Mouse (Mus musculus) kidney, adult 2 months (tissue): ENCODE results near the gene Sp8. TPM values are rescaled to one million over a fixed set of nuclear protein-coding genes. Genes with fewer than 3 reads are reported as not detected.

Source experiments
- DNase-seq: peaks from one replicate; pipeline ENCODE4 v3.0.0; 2021
- H3K27ac ChIP-seq: fragments of 200-500 bp; 2 replicates; pipeline ENCODE4 v1.5.1; 2012; ENCODE audit warnings: low read depth, low read length, control low read depth, inconsistent platforms; ENCODE audit not compliant: insufficient read depth
- H3K27me3 ChIP-seq: fragments of 200-500 bp; replicated peaks from 2 replicates; pipeline ENCODE4 v1.6.1; 2012; ENCODE audit warnings: mild to moderate bottlenecking, moderate library complexity, low read length, inconsistent platforms; ENCODE audit not compliant: control insufficient read depth, insufficient read depth
- H3K36me3 ChIP-seq: fragments of 200-500 bp; 2 replicates; pipeline ENCODE4 v1.6.1; 2012; ENCODE audit warnings: mild to moderate bottlenecking, moderate library complexity, low read length, inconsistent platforms; ENCODE audit not compliant: control insufficient read depth, insufficient read depth
- H3K4me1 ChIP-seq: fragments of 200-500 bp; 2 replicates; pipeline ENCODE4 v1.6.1; 2011; ENCODE audit warnings: low read length; ENCODE audit not compliant: control insufficient read depth, insufficient read depth
- H3K4me3 ChIP-seq: fragments of 200-500 bp; 2 replicates; pipeline ENCODE4 v1.5.1; 2011; ENCODE audit warnings: mild to moderate bottlenecking, low read depth, low read length, control low read depth; ENCODE audit not compliant: insufficient read depth
- CTCF ChIP-seq: fragments of 200-500 bp; conservative IDR thresholded peaks from 2 replicates; pipeline ENCODE4 v1.5.1; 2011; ENCODE audit warnings: low read depth, mild to moderate bottlenecking, control low read depth, low read length, moderate library complexity, mixed read lengths; ENCODE audit not compliant: insufficient read depth, insufficient read length
- POLR2A ChIP-seq: fragments of 200-500 bp; IDR thresholded peaks from one replicate; pipeline ENCODE4 v1.6.1; 2011; ENCODE audit warnings: low read depth, low read length, control low read depth
- WGBS: fragments of 180-500 bp; shearing (Covaris S2); methylation state at CpG from one replicate; pipeline ENCODE4 v1.1.7; 2018; 5-methylcytosine and 5-hydroxymethylcytosine counted together
- polyA plus RNA-seq: library from polyadenylated mRNA; depleted of rRNA; stranded (reverse); fragments of >200 nt; gene quantifications from 2 replicates; pipeline ENCODE4 v1.2.3, GENCODE M21; 2012; rRNA removed

Gene Sp8
- polyA plus RNA-seq = not detected in 2 replicates

DNA sequence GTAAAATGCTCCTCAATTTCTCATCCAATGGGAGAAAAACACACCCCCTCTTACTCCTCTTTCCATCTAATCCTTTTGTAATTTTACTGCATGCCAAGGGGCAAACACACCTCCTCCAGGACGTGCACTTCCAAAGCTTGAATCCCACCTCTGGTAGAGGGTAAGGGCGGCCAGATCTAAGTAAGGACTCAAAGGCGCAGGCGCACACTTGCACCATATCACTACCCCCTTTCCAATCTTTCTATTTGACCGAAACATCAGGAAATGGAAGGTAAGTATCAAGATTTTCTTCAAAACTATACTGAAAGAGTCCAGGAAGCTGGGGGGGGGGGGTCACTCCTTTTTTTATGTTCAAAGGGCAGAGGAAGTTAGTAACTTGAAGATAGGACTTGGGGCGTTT, at the start of gene Sp8:
TSS of gene Sp8 (plus strand) at position 109 of the 400 bp plus-strand sequence.
- Histone ChIP-seq H3K4me1 (0 out of 2 replicates have a peak, but pooled peaks cover 4% of the 10 kb centered on the region), H3K27ac (no peak within 1 kb of the TSS), H3K36me3 (no peaks in the 10 kb centered on the region), H3K4me3 (peak within 1 kb of the TSS; percentile 42), H3K27me3 (peaks cover 16% of the 10 kb centered on the region)
- 7% methylated on average over 6 of the region's 6 CpGs for WGBS
- TF ChIP-seq POLR2A (no peak), CTCF (no peak)
- no peak for DNase-seq

- TF ChIP-seq POLR2A = no peak
- no peak for TF ChIP-seq CTCF
- no peak for DNase-seq
- no peaks in the 10 kb centered on the region for H3K36me3 ChIP-seq
- no peak overlapping the region for H3K4me3 ChIP-seq
- no peaks in the 10 kb centered on the region for H3K4me1 ChIP-seq
- H3K27ac ChIP-seq = no peak overlapping the region
- 5% methylated on average over 17 of the region's 17 CpGs for WGBS
- no peaks in the 10 kb centered on the region; the same call in 1 of the 2 replicates for H3K27me3 ChIP-seq
Measured at GRCm38 (mm10) chr12:118811328-118811961, 34.7 kb upstream of the Sp8 start.

- H3K36me3 ChIP-seq = no peaks in the 10 kb centered on the region
- 67% methylated on average over 3 of the region's 3 CpGs for WGBS
Measured at GRCm38 (mm10) chr12:118814561-118814960, 31.6 kb upstream of the Sp8 start.

GRCm38 (mm10) chr12:118816156-118816555, 30.0 kb upstream of the Sp8 start:
- no peak overlapping the region for H3K4me3 ChIP-seq
- H3K27me3 ChIP-seq = no peaks in the 10 kb centered on the region
- no peaks in the 10 kb centered on the region for H3K36me3 ChIP-seq
- H3K4me1 ChIP-seq = no peaks in the 10 kb centered on the region
- TF ChIP-seq CTCF = no peak
- no peak for TF ChIP-seq POLR2A
- DNase-seq = peak; percentile 32
- no peak overlapping the region for H3K27ac ChIP-seq

More at GRCm38 (mm10) chr12:118814561-118814960, 31.6 kb upstream of the Sp8 start:
- DNase-seq = no peak
- TF ChIP-seq POLR2A (no peak), CTCF (no peak)
- H3K27me3 ChIP-seq = no peaks in the 10 kb centered on the region
- H3K4me1 ChIP-seq = no peaks in the 10 kb centered on the region
- H3K27ac ChIP-seq = no peak overlapping the region
- H3K4me3 ChIP-seq = no peak overlapping the region

DNA sequence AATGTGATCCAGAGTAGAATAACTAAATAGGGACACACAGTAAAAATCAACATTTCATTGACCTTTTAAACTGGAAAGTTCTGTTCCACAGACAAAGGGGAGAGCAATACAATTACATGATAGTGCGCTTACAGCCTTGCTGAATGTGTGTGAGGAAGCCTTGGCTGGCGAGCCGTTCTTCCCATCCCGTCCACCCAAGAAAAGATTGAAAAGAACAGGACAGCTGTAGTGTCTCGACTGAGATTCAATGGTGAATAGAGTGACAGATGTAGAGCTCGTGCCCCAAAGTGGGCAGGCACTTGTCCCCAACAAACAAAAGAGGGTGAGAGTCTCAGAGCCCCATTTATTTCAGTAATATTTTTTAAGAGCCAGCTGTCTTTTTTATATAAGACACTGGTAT, 16.2 kb upstream of the Sp8 start:
- Histone ChIP-seq H3K36me3 (no peaks in the 10 kb centered on the region), H3K27me3 (no peaks in the 10 kb centered on the region), H3K4me3 (no peak overlapping the region), H3K4me1 (no peaks in the 10 kb centered on the region), H3K27ac (no peak overlapping the region)
- DNase-seq = no peak
- no peak for TF ChIP-seq POLR2A
- no peak for TF ChIP-seq CTCF
- WGBS = 90% methylated on average over 6 of the region's 6 CpGs

DNA sequence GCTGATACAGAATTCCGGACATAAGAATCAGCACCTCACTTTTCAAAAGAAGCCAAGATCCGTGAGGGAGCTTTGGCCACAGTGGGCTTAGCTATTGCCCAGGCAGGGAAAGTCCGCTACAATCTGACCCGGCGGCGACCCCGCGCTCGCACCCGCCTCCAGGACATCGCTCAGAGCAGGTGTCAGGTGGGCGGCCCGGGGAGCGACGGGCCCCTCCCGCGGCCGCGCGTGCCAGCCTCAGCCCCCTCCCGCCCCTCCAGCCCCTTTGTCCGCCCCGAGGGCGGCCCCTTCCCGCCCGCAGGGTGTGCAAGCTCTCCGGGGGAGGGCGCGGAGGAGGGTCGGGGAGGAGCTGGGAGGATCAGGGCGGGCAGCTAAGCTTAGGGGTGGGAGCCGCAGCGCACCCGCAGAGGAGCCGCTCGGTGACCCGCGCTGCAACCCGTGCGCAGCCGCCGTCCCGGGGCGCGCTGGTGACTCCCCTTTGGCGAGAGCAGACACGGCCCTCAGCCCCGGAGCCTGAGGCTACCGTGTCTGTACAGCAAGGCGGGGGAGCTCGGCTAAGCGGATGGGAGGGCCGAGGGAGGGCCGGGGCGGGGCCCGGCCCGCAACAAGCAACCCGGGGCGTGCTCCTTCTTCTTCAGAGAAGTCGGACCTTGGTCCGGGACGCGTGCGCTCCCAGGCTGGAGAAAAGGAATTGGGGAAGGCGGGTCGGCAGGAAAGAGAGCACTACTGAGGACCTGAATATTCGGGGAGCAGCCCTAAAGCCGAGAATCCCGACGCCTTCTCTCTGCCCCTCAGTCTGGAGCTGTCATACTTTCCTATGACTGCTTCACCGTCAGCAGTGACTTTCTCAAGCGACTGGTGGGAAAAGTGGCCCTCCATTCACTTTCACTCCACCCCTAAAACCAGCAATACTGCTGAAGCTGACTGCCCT, 9.5 kb upstream of the Sp8 start:
- DNase-seq = peak; percentile 52
- no peaks in the 10 kb centered on the region for H3K36me3 ChIP-seq
- no peak overlapping the region for H3K27ac ChIP-seq
- TF ChIP-seq POLR2A (no peak), CTCF (no peak)
- peak overlapping the region; percentile 32; the same call in 1 of the 2 replicates for H3K4me3 ChIP-seq
- H3K4me1 ChIP-seq = no peaks in the 10 kb centered on the region
- H3K27me3 ChIP-seq = peaks cover 13% of the 10 kb centered on the region
- whole genome bisulfite sequencing = 1% methylated on average over 70 of the region's 72 CpGs

- WGBS = 6% methylated on average over 11 of the region's 11 CpGs
- H3K27me3 ChIP-seq = peaks cover 13% of the 10 kb centered on the region
- no peaks in the 10 kb centered on the region for H3K4me1 ChIP-seq
- no peak for DNase-seq
- H3K27ac ChIP-seq = no peak overlapping the region
- H3K4me3 ChIP-seq = no peak overlapping the region
- TF ChIP-seq CTCF = no peak
- TF ChIP-seq POLR2A = no peak
- no peaks in the 10 kb centered on the region for H3K36me3 ChIP-seq
Measured at GRCm38 (mm10) chr12:118837361-118837760, 8.8 kb upstream of the Sp8 start.
